Mouse (Mus musculus) kidney, embryonic 14.5 days (tissue): ENCODE measurements around the gene Tchhl1. TPM values are rescaled to one million over a fixed set of nuclear protein-coding genes. Genes with fewer than 3 reads are reported as not detected.
"Not testable (repeated sequence)": the region's sequence is repeated elsewhere in the genome, so short reads cannot be mapped to it uniquely, and the experiment has no call there.

Experiments
- ATAC-seq: fragments of 200-750 bp; cut with Nextera tagmentation; 2 replicates; pipeline ENCODE4 v1.8.0; 2017; ENCODE audit warnings: moderate number of reproducible peaks, mild to moderate bottlenecking, moderate TSS enrichment, moderate library complexity; ENCODE audit not compliant: low FRiP score, low TSS enrichment
- H3K27ac ChIP-seq: fragments of 300-500 bp; sonication (generic); 2 replicates; pipeline ENCODE4 v1.5.1; 2014; ENCODE audit warnings: low read depth, mild to moderate bottlenecking, low read length, moderate library complexity, mixed read lengths
- H3K27me3 ChIP-seq: fragments of 300-500 bp; sonication (generic); 2 replicates; pipeline ENCODE4 v1.6.1; 2014; ENCODE audit warnings: mild to moderate bottlenecking, low read length; ENCODE audit not compliant: control insufficient read depth, insufficient read depth
- H3K36me3 ChIP-seq: fragments of 300-500 bp; sonication (generic); 2 replicates; pipeline ENCODE4 v1.6.1; 2014; ENCODE audit warnings: low read length, mixed read lengths; ENCODE audit not compliant: control insufficient read depth, insufficient read depth
- H3K4me1 ChIP-seq: fragments of 300-500 bp; sonication (generic); 2 replicates; pipeline ENCODE4 v1.6.1; 2014; ENCODE audit warnings: low read length, mixed read lengths; ENCODE audit not compliant: control insufficient read depth, insufficient read depth
- H3K4me2 ChIP-seq: fragments of 300-500 bp; sonication (generic); replicated peaks from 2 replicates; pipeline ENCODE4 v1.6.1; 2014; ENCODE audit warnings: low read depth, mild to moderate bottlenecking, low read length
- H3K4me3 ChIP-seq: fragments of 300-500 bp; sonication (generic); 2 replicates; pipeline ENCODE4 v1.5.1; 2014; ENCODE audit warnings: mild to moderate bottlenecking, low read length
- H3K9ac ChIP-seq: fragments of 300-500 bp; sonication (generic); 2 replicates; pipeline ENCODE4 v1.6.1; 2014; ENCODE audit warnings: low read depth, mild to moderate bottlenecking, low read length, moderate library complexity
- H3K9me3 ChIP-seq: fragments of 300-500 bp; sonication (generic); 2 replicates; pipeline ENCODE4 v1.6.1; 2016; ENCODE audit warnings: low read length; ENCODE audit not compliant: control insufficient read depth
- WGBS: fragments of 180-500 bp; shearing (Covaris S2); extraction: QIAGEN DNeasy Blood & Tissue Kit; methylation state at CpG from one replicate; pipeline ENCODE4 v1.1.7; 2014; 5-methylcytosine and 5-hydroxymethylcytosine counted together
- polyA plus RNA-seq: library from polyadenylated mRNA; unstranded; fragments of >200 nt; fragmentation: Nextera tagmentation; extraction: Ambion mirVana; gene quantifications from 2 replicates; pipeline ENCODE4 v1.2.1, GENCODE M21; 2014

Tchhl1 gene
- polyA plus RNA-seq, 1 experiment from 2014 or later: 0.46 TPM

- no peak overlapping the region for H3K4me3 ChIP-seq
- no peaks in the 10 kb centered on the region for H3K36me3 ChIP-seq
- H3K9me3 ChIP-seq: no peaks in the 10 kb centered on the region
- 2% methylated on average over 4 of the region's 4 CpGs for WGBS
- no peak overlapping the region for H3K9ac ChIP-seq
- no peak overlapping the region for H3K27ac ChIP-seq
- no peaks in the 10 kb centered on the region for H3K4me1 ChIP-seq
- ATAC-seq: peak; percentile 89
- H3K27me3 ChIP-seq: no peaks in the 10 kb centered on the region
- no peak overlapping the region for H3K4me2 ChIP-seq
Observed at GRCm38 (mm10) chr3:93493992-93494391, 25.4 kb downstream of the Tchhl1 start.

DNA sequence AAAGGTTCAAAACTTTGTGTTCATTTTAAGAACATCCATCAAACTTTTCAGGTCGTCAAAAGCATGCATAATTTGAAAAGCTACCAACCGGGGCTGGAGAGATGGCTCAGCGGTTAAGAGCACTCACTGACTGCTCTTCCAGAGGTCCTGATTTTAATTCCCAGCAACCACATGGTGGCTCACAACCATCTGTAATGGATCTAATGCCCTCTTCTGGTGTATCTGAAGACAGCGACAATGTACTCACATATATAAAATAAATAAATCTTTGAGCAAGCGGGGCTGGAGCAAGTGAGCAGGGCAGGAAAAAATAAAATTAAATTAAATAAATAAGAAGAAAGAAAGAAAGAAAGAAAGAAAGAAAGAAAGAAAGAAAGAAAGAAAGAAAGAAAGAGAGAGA lies 26.2 kb downstream of the Tchhl1 start:
- ATAC-seq, H3K36me3 ChIP-seq, H3K27me3 ChIP-seq, H3K9ac ChIP-seq, H3K4me2 ChIP-seq, H3K27ac ChIP-seq, H3K4me3 ChIP-seq, H3K9me3 ChIP-seq, H3K4me1 ChIP-seq: not testable (repeated sequence)
- 31% methylated on average over 5 of the region's 5 CpGs for WGBS

DNA sequence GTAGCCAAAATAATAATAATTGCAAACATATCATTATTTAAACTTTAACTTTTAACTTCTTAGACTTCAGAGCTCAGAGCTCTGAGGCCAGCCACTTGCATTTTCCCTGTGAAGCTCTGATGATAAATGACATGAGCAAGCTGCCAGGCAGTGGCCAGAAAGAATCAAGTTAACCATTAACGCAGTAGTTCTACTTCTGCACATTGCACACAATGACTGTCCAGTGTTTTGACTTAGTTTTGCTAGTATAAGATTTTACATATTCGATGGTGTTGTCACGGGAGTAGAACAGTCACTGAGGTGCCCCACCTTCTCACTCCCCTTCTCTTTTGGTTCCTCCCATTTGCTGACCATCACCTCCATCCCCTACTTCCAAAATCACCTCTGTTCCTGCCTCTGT lies 28.6 kb downstream of the Tchhl1 start:
- no peak for ATAC-seq
- no peak overlapping the region for H3K9ac ChIP-seq

GRCm38 (mm10) chr3:93499129-93499528 lies 30.6 kb downstream of the Tchhl1 start:
- no peak overlapping the region for H3K27ac ChIP-seq
- no peak overlapping the region for H3K4me3 ChIP-seq
- H3K4me2 ChIP-seq: no peak overlapping the region
- no peak for ATAC-seq
- H3K27me3 ChIP-seq: no peaks in the 10 kb centered on the region
- H3K36me3 ChIP-seq: no peaks in the 10 kb centered on the region
- H3K9me3 ChIP-seq: no peaks in the 10 kb centered on the region
- no peak overlapping the region for H3K9ac ChIP-seq
- H3K4me1 ChIP-seq: no peaks in the 10 kb centered on the region

More for the DNA sequence above, 28.6 kb downstream of the Tchhl1 start:
- WGBS: 51% methylated on average over 3 of the region's 3 CpGs
- H3K4me2 ChIP-seq: no peak overlapping the region
- no peaks in the 10 kb centered on the region for H3K27me3 ChIP-seq
- H3K9me3 ChIP-seq: no peaks in the 10 kb centered on the region
- no peaks in the 10 kb centered on the region for H3K4me1 ChIP-seq
- no peaks in the 10 kb centered on the region for H3K36me3 ChIP-seq
- no peak overlapping the region for H3K4me3 ChIP-seq
- H3K27ac ChIP-seq: no peak overlapping the region

DNA sequence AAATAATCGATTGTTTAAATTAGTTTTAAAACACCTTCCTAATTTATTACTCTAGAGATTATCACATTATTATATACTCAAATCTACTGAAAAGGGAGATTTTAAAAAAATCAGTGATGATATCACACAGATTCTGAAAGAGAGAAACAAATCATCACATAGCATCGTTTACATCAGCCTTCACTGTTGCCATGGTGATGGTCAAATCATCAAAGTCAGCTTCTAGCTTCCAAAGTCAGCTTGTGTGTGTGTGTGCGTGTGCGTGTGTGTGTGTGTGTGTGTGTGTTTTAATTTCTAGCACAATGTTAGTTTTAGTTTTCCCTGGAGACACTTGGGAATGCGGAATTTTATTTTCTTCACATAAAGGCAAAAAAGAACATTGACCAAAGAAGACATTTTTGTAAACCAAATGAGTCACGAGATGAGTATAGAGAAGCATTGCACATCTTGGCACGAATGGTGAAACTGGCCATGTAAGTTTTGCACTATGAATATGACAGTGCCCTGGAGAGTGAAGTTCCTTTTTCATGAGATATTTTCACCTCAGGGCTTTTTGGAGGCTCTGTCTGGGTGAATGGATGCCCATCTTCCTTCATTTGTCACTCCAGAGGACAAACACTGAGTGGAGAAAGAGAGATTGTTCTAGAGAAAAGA lies 36.1 kb downstream of the Tchhl1 start:
- ATAC-seq: no peak
- no peak overlapping the region for H3K9ac ChIP-seq
- H3K4me2 ChIP-seq: no peak overlapping the region
- 86% methylated on average over 7 of the region's 7 CpGs for WGBS
- H3K27me3 ChIP-seq: no peaks in the 10 kb centered on the region
- H3K4me1 ChIP-seq: no peaks in the 10 kb centered on the region; the same call in 1 of the 2 replicates
- H3K9me3 ChIP-seq: no peaks in the 10 kb centered on the region
- no peaks in the 10 kb centered on the region for H3K36me3 ChIP-seq
- no peak overlapping the region for H3K27ac ChIP-seq
- no peak overlapping the region for H3K4me3 ChIP-seq

DNA sequence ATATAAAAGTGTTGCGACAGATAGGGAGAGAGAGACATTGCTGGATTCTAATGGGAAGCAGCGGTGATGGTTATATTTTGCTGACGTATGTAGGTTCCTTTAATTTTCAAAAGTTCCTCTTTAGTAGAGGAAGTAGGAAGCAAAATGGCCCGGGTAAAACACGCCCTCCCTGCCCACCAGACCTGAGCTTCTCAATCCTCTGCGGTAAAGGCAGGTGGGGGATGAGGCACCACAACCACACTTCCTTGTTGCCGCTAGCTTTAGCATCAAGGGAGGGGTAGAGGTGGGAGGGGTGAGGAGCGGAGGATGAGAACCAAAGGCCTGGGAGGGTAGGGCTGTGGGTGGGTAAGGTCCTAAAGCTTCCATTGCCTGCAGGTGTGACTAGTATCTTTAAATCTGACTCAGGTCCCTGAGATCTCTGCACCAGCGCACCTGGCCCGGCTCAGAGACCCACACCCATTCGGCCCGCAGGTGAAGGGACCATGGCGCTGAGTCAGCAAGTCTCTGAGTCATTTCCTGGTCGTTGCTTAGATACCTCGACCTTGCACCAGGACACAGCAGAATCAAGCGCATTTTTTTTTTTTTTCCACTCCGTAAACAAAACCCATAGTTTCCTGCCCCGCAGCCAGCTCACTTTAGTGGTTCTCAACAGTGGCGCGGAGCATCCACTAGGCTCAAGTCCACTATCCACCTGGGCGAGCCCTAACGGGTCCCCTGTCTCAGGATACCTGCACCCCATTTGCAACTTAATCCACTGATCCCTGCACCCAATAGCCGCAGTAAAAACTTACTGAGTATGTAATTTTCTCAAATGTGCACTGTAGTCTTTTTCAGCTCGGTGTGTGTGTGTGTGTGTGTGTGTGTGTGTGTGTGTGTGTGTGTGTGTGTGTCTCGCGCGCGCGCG lies 37.7 kb downstream of the Tchhl1 start:
- Histone ChIP-seq H3K36me3 (no peaks in the 10 kb centered on the region), H3K9ac (no peak overlapping the region), H3K27ac (peak overlapping the region; percentile 62; the same call in 1 of the 2 replicates), H3K4me2 (peak overlapping the region; percentile 26), H3K4me3 (peak overlapping the region; percentile 8; the same call in 1 of the 2 replicates), H3K4me1 (no peaks in the 10 kb centered on the region; the same call in 1 of the 2 replicates), H3K9me3 (no peaks in the 10 kb centered on the region), H3K27me3 (no peaks in the 10 kb centered on the region)
- WGBS: 40% methylated on average over 30 of the region's 30 CpGs
- ATAC-seq: peak; percentile 87

- H3K9me3 ChIP-seq: no peaks in the 10 kb centered on the region
- H3K4me2 ChIP-seq: no peak overlapping the region
- no peaks in the 10 kb centered on the region; the same call in 1 of the 2 replicates for H3K4me1 ChIP-seq
- WGBS: 70% methylated on average over 5 of the region's 5 CpGs
- no peak overlapping the region for H3K9ac ChIP-seq
- no peak overlapping the region for H3K4me3 ChIP-seq
- ATAC-seq: peak; percentile 18; the same call in 1 of the 2 replicates
- H3K36me3 ChIP-seq: no peaks in the 10 kb centered on the region
- no peaks in the 10 kb centered on the region for H3K27me3 ChIP-seq
- no peak overlapping the region for H3K27ac ChIP-seq
Observed at GRCm38 (mm10) chr3:93506881-93507325, 38.3 kb downstream of the Tchhl1 start.

DNA sequence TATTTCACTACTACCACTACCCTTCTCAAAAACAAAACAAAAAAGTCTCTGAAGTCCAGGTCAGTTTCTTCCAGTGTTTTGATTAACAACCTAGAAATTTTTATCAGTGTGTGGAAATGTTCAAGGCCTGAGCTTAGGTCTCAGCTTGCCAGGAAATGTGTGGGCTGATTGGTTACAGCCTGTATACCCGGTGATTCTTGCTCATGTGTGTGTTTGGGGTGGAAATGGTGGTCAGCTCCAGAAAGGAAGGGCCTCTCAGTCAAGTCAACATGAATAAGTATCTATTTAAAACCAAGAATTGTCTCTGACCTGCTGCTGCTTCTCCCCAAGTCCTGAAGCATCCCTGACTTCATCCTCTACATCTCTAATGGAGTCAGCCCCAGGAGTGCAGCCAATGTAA lies 40.7 kb downstream of the Tchhl1 start:
- H3K4me2 ChIP-seq: no peak overlapping the region
- 36% methylated on average over 1 of the region's 1 CpGs for WGBS

GRCm38 (mm10) chr3:93511036-93511435 lies 42.5 kb downstream of the Tchhl1 start:
- no peaks in the 10 kb centered on the region for H3K27me3 ChIP-seq
- no peak overlapping the region for H3K4me2 ChIP-seq
- H3K9ac ChIP-seq: no peak overlapping the region
- no peaks in the 10 kb centered on the region; the same call in 1 of the 2 replicates for H3K4me1 ChIP-seq
- H3K9me3 ChIP-seq: no peaks in the 10 kb centered on the region
- H3K27ac ChIP-seq: no peak overlapping the region
- no peak for ATAC-seq
- H3K36me3 ChIP-seq: no peaks in the 10 kb centered on the region
- 50% methylated on average over 1 of the region's 1 CpGs for WGBS
- no peak overlapping the region for H3K4me3 ChIP-seq

More for the DNA sequence above, 40.7 kb downstream of the Tchhl1 start:
- H3K4me1 ChIP-seq: no peaks in the 10 kb centered on the region; the same call in 1 of the 2 replicates
- no peaks in the 10 kb centered on the region for H3K36me3 ChIP-seq
- H3K9me3 ChIP-seq: no peaks in the 10 kb centered on the region
- no peak overlapping the region for H3K4me3 ChIP-seq
- no peaks in the 10 kb centered on the region for H3K27me3 ChIP-seq
- H3K27ac ChIP-seq: no peak overlapping the region
- no peak for ATAC-seq
- no peak overlapping the region for H3K9ac ChIP-seq
